Mouse (Mus musculus) embryonic facial prominence, embryonic 14.5 days (tissue): ENCODE measurements at regions not wholly inside any gene's neighbourhood (a gene's known extent, or its start where the extent isn't known, plus 50 kb on each side); places are given as distances from the start of the nearest gene placed in this dataset.

ENCODE experiments used
- ATAC-seq: fragments of 200-750 bp; cut with Nextera tagmentation; 2 replicates; pipeline ENCODE4 v1.8.0; 2017; ENCODE audit warnings: low read depth, moderate number of reproducible peaks, moderate TSS enrichment
- DNase-seq: peaks from one replicate; pipeline ENCODE4 v3.0.0-alpha.2; 2015; ENCODE audit warnings: low spot score
- H3K27ac ChIP-seq: fragments of 300-500 bp; sonication (generic); replicated peaks from 2 replicates; pipeline ENCODE4 v1.5.1; 2014; ENCODE audit warnings: low read depth, mild to moderate bottlenecking, low read length, moderate library complexity
- H3K27me3 ChIP-seq: fragments of 300-500 bp; sonication (generic); replicated peaks from 2 replicates; pipeline ENCODE4 v1.6.1; 2014; ENCODE audit warnings: low read length; ENCODE audit not compliant: control insufficient read depth, insufficient read depth
- H3K36me3 ChIP-seq: fragments of 300-500 bp; sonication (generic); 2 replicates; pipeline ENCODE4 v1.6.1; 2014; ENCODE audit warnings: low read length, mixed read lengths; ENCODE audit not compliant: control insufficient read depth, insufficient read depth
- H3K4me1 ChIP-seq: fragments of 300-500 bp; sonication (generic); 2 replicates; pipeline ENCODE4 v1.6.1; 2014; ENCODE audit warnings: antibody characterized with exemption, low read length; ENCODE audit not compliant: control insufficient read depth, insufficient read depth
- H3K4me2 ChIP-seq: fragments of 300-500 bp; sonication (generic); 2 replicates; pipeline ENCODE4 v1.6.1; 2014; ENCODE audit warnings: low read depth, mild to moderate bottlenecking, low read length, moderate library complexity, mixed read lengths
- H3K4me3 ChIP-seq: fragments of 300-500 bp; sonication (generic); 2 replicates; pipeline ENCODE4 v1.5.1; 2014; ENCODE audit warnings: low read depth, mild to moderate bottlenecking, low read length
- H3K9ac ChIP-seq: fragments of 300-500 bp; sonication (generic); 2 replicates; pipeline ENCODE4 v1.6.1; 2014; ENCODE audit warnings: low read depth, mild to moderate bottlenecking, low read length, moderate library complexity, mixed read lengths
- H3K9me3 ChIP-seq: fragments of 300-500 bp; sonication (generic); 2 replicates; pipeline ENCODE4 v1.6.1; 2016; ENCODE audit warnings: low read length; ENCODE audit not compliant: control insufficient read depth
- WGBS: fragments of 180-500 bp; shearing (Covaris S2); extraction: QIAGEN DNeasy Blood & Tissue Kit; methylation state at CpG from one replicate; pipeline ENCODE4 v1.1.7; 2014; 5-methylcytosine and 5-hydroxymethylcytosine counted together

DNA sequence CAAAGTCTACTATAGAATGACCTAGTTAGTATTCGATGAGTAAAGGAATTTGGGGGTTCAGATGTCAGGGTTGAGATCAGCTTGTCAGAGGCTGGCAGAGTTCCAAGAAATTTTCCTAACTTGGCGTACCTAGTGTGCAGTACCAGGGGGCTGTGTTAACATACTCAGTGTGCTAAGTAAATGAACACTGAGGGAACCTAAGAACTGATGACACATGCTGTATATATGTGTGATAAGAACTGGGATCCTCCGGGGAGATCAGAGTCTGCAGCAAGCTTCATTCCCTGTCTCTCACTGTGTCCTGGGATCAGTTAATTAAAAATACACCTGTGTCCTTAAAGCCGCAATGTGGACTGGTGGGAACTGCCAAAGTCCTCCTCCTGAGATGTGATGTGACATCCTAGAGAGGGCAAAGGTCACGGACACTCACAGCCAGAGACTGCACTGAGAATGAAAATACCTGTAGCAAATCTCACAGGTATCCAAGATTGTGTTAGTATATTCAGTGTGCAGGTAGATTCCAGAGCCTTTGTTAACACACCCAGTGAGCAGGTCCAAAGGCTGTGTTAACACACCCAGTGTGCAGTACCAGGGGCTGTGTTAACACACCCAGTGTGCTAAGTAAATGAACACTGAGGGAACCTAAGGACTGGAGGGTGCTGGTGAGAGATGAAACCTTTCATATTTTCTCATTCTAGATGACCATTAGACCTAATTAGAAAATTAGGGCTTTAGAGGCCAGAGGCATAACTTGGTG is 69.1 kb upstream of the Fhl2 start:
- H3K4me3 ChIP-seq = no peak overlapping the region
- H3K4me1 ChIP-seq = peaks cover 5% of the 10 kb centered on the region; the same call in 1 of the 2 replicates
- no peaks in the 10 kb centered on the region for H3K9me3 ChIP-seq
- WGBS = 75% methylated on average over 5 of the region's 5 CpGs
- H3K9ac ChIP-seq = no peak overlapping the region
- DNase-seq = no peak
- H3K27me3 ChIP-seq = no peaks in the 10 kb centered on the region
- H3K36me3 ChIP-seq = no peaks in the 10 kb centered on the region
- no peak for ATAC-seq
- no peak overlapping the region for H3K4me2 ChIP-seq
- no peak overlapping the region for H3K27ac ChIP-seq

DNA sequence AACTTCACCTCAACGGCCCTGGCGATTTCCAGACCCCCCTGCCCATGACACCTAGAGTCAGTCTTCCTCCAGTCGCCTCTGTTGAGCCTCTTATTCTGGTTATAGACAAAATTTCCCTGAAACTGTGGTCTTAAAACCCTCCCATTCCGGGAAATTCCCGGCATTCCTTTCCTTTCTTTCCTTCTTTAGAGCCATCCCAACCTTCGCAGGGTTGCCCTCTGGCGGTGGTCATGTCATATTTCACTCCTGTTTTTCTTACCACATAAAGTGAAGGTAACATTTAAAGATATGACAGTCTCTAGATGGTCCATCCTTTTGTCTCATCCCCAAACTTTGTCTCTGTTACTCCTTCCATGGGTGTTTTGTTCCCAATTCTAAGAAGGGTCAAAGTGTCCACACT is 72.9 kb upstream of the Fhl2 start:
- ATAC-seq = no peak
- no peak overlapping the region for H3K4me3 ChIP-seq
- 40% methylated on average over 7 of the region's 7 CpGs for WGBS
- peak; percentile 19 for DNase-seq
- no peaks in the 10 kb centered on the region for H3K9me3 ChIP-seq
- H3K4me2 ChIP-seq = no peak overlapping the region
- no peaks in the 10 kb centered on the region for H3K36me3 ChIP-seq
- no peak overlapping the region for H3K9ac ChIP-seq
- H3K27ac ChIP-seq = no peak overlapping the region
- H3K4me1 ChIP-seq = peaks cover 5% of the 10 kb centered on the region; the same call in 1 of the 2 replicates
- no peaks in the 10 kb centered on the region for H3K27me3 ChIP-seq

DNA sequence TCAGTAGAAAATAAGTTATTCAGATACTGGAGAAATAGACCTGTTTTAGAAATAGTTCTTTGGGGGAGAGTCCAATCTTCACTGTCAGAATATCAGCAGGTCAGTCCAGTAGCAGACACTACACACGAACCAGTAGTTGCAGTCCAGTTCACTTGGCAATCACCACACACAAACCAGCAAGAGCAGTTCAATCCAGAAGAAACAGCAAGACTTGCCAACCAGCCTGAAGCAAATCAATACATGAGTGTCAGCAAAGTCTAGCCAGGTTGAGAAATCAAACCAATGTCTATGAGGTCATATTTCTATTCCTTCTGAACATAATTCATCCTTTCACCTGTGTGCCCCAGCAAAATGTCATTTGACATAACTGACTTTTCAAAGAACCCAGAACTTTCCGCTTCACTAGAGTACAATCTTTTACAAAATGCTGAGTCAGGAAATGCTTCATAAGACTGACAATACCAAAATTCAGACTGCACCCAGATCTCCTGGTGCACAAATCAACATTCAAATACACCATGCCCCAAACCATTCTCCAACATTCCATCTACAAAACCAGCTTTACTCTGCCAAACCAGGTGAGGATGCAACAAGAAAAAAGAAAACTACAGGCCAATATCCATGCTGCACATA is 76.6 kb upstream of the Fhl2 start:
- no peaks in the 10 kb centered on the region for H3K9me3 ChIP-seq
- ATAC-seq (no peak), DNase-seq (no peak)
- H3K4me1 ChIP-seq = peaks cover under 1% of the 10 kb centered on the region; the same call in 1 of the 2 replicates
- no peak overlapping the region for H3K27ac ChIP-seq
- no peaks in the 10 kb centered on the region for H3K27me3 ChIP-seq
- no peaks in the 10 kb centered on the region for H3K36me3 ChIP-seq
- WGBS = 75% methylated on average over 2 of the region's 2 CpGs
- no peak overlapping the region for H3K4me3 ChIP-seq
- no peak overlapping the region for H3K4me2 ChIP-seq
- no peak overlapping the region for H3K9ac ChIP-seq

DNA sequence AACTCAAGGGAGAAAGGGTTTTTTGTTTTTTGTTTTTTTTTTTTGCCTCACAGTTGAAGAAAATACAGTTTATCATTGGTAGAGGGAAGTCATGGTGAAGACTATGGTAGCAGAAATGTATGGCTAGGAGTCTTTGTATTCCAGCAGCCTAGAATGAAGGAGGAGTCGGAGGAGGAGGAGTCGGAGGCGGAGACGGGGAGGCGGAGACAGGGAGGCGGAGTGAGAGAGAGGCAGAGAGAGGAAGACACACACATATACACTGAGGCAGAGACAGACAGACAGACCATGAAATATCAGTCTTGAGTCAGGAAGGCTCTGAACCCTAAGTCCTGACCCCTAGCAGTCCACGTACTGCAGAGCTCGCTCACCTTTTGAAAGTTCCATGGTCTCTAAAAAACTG is 95.0 kb upstream of the Fhl2 start:
- Histone ChIP-seq H3K9ac (no peak overlapping the region), H3K9me3 (no peaks in the 10 kb centered on the region; the same call in 1 of the 2 replicates), H3K4me2 (no peak overlapping the region), H3K27ac (no peak overlapping the region), H3K4me3 (no peak overlapping the region), H3K4me1 (no peaks in the 10 kb centered on the region), H3K36me3 (no peaks in the 10 kb centered on the region), H3K27me3 (no peaks in the 10 kb centered on the region)
- ATAC-seq (no peak), DNase-seq (no peak)
- WGBS = 91% methylated on average over 8 of the region's 8 CpGs

DNA sequence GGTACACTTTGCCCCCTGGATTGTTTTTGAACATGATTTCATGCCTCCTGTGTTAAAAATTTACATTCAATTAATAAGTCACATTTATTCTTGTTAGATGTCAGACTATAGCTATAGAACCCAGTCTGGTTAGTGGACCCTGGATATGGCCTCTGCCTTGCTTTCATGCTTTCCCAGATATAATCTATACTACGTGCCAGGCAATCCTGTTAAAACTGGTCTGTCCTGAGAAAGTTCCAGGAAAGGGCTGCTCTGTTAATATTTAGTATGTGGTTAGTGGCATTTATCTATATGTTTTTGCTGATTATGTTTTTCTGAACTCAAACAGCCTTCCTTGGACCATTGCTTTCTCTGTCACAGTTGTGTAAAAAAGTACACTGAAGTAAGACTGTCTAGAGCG is 95.8 kb upstream of the Fhl2 start:
- DNase-seq = no peak
- ATAC-seq = no peak
- no peak overlapping the region for H3K4me3 ChIP-seq
- no peaks in the 10 kb centered on the region for H3K4me1 ChIP-seq
- H3K36me3 ChIP-seq = no peaks in the 10 kb centered on the region
- no peaks in the 10 kb centered on the region for H3K27me3 ChIP-seq
- WGBS = 80% methylated on average over 2 of the region's 2 CpGs
- no peak overlapping the region for H3K9ac ChIP-seq
- no peak overlapping the region for H3K4me2 ChIP-seq
- H3K9me3 ChIP-seq = no peaks in the 10 kb centered on the region; the same call in 1 of the 2 replicates
- H3K27ac ChIP-seq = no peak overlapping the region

DNA sequence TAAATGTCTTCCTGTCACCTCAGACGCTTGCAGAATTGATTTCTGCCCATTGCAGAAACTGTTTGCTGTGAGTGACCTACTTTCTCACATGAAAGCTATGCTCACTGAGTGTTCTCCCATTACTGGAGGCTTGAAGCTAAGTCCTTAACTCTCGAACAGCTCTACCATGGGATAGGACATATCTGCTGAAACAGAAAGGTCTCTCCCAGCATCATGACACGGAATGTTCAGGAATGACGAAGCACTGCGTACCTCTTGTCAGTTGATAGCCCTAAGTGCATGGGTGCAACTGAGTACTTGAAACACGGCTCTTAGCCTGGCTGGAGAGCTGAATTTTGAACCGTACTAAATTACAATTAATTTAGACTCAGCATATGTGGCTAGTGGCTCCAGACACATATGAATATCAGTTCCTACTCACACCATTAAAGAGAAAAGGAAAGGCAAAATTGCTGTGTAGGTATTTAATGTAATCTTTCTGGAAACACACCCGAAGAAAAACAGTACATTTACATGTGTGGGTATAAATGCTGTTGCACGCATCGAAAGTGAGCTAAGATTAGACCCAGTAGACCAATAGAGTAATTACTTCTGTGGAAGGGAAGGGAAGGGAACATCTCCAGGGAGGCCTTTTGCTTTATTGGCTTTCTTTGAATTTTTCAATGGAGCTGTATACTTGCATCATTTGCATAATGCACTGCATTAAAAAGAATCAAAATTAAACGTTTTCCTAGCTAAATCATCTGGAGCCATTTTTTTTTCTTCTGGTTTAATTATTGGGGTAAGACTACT is 97.6 kb upstream of the Fhl2 start:
- Histone ChIP-seq H3K9me3 (no peaks in the 10 kb centered on the region), H3K36me3 (no peaks in the 10 kb centered on the region), H3K9ac (no peak overlapping the region), H3K4me2 (no peak overlapping the region), H3K4me1 (no peaks in the 10 kb centered on the region), H3K27me3 (no peaks in the 10 kb centered on the region), H3K27ac (no peak overlapping the region), H3K4me3 (no peak overlapping the region)
- WGBS = 82% methylated on average over 11 of the region's 11 CpGs
- ATAC-seq (no peak), DNase-seq (no peak)

DNA sequence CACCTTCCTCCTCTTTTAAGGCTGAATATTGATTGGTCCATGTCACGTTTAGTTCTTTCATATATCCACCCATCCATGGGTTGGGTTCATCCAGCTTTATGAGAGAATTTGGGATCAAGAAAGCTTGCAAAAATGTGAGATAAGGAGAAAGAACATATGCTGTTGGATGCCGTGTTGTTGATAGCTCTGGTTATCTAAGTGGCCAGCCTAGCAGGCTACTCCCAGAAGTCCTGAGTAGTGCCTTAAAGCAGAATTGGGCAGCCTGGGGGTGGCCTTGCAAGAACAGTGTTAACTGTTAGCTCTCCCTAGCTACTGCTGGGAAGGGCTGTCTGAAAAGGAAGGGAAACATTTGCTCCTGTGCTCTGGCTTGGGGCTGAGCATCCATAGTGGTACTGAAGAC is 100.8 kb upstream of the Fhl2 start:
- Histone ChIP-seq H3K4me1 (no peaks in the 10 kb centered on the region), H3K4me3 (no peak overlapping the region), H3K9me3 (no peaks in the 10 kb centered on the region), H3K36me3 (no peaks in the 10 kb centered on the region), H3K4me2 (no peak overlapping the region), H3K27ac (no peak overlapping the region), H3K27me3 (no peaks in the 10 kb centered on the region), H3K9ac (no peak overlapping the region)
- ATAC-seq = no peak
- DNase-seq = no peak
- WGBS = 81% methylated on average over 2 of the region's 2 CpGs

DNA sequence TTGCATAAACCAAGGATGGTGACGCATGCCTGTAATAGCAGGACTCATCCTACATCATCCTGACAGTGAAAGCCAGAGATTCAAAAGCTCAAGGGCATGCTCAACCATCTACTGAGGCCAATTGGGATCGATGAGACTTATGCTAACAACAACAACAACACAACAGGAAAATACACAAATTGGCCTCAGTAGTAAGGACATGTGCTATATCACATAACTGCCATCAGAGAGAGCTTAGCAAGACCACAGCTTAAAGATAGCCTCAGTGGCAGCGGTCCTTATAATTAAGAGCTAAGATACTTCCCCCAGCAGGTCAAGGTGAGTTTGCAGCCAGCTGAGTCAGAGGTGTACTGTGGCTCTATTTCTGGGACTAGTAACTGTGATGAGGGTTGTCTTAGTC is 102.0 kb upstream of the Fhl2 start:
- Histone ChIP-seq H3K27ac (no peak overlapping the region), H3K9me3 (no peaks in the 10 kb centered on the region), H3K9ac (no peak overlapping the region), H3K4me1 (no peaks in the 10 kb centered on the region), H3K4me3 (no peak overlapping the region), H3K36me3 (no peaks in the 10 kb centered on the region), H3K4me2 (no peak overlapping the region), H3K27me3 (no peaks in the 10 kb centered on the region)
- DNase-seq (no peak), ATAC-seq (no peak)
- 87% methylated on average over 3 of the region's 3 CpGs for WGBS
